Mouse (Mus musculus): Measurements from ENCODE around the gene Smarca4. TPM values are rescaled to one million over a fixed set of nuclear protein-coding genes. Genes with fewer than 3 reads are reported as not detected.

The Smarca4 gene
- polyA plus RNA-seq, 1 experiment from 2014 or later, result 143 TPM

DNA sequence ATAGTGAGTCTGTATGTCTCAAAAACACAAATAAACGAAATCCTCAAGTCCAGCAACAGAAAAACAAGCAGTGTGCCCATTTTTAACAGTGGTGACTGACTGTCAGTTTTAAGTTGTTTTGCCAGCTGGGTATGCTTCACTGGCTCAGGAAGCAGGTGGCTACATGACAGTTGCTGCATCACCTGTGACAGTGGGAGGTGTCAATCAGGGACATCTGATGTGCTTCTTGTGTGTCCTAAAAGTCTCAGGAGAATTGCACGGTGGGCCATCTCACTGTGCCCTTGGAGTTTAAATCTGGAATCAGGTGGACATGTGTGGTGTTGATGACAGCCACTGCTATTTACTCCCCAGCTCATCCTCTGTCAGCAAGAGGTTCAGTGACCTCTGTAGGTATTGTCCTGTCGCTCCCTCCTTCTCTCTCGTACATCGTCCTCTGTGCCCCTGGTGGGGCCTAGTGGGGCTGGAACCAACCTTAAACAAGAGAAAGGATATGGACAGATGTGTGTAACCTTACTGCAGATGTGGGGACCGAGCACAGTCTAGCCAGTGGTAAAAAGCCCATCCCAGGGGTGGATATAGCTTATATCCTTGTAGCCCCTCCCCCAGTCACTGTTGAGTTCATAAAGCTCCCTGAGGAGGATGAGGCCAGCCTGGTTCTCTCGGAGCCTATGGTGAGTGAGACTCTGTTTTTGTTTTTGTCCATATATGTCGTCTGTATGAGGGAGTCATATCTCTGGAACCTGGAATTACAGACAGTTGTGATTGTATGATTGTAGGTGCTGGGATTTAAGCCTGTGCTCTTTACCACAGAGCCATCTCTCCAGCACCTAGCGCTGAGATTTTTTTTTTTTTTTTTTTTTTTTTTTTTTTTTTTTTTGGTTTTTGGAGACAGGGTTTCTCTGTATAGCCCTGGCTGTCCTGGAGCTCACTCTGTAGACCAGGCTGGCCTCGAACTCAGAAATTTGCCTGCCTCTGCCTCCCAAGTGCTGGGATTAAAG, 9.7 kb downstream of the Smarca4 start:
- Histone ChIP-seq H3K36me3 (ENCODE audit: control insufficient read depth, insufficient read depth, low read length) (no peaks in the 10 kb centered on the region; the same call in 1 of the 2 replicates), H3K27ac (replicated peaks; ENCODE audit: low read depth, low read length) (no peak overlapping the region), H3K9ac (ENCODE audit: low read length) (no peak overlapping the region), H3K4me1 (ENCODE audit: control insufficient read depth, insufficient read depth, low read length) (no peaks in the 10 kb centered on the region), H3K9me3 (ENCODE audit: control insufficient read depth, low read length) (no peaks in the 10 kb centered on the region), H3K27me3 (ENCODE audit: control insufficient read depth, insufficient read depth, low read length) (no peaks in the 10 kb centered on the region), H3K4me2 (ENCODE audit: low read depth, severe bottlenecking) (no peak overlapping the region), H3K4me3 (ENCODE audit: low read depth, low read length) (no peak overlapping the region)
- DNase-seq (ENCODE audit: low spot score) (no peak), ATAC-seq (ENCODE audit: insufficient number of reproducible peaks, low FRiP score, low TSS enrichment, low read depth) (no peak)
- 92% methylated on average over 9 of the region's 10 CpGs for WGBS

DNA sequence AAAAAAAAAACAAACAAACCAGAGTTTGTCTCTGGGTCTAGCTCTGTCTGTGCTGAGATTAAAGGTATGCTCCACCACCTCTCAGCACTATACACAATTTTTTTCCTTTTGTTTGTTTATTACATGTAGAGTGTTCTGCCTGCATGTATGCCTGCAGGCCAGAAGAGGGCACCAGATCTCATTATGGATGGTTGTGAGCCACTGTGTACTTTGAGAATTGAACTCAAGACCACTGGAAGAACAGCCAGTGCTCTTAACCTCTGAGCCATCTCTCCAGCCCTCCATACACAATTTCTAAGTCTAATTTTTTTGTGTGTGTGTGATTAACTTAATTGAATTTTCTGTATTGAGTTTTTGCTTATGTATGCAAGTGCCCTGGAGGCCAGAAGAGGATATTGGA, 10.6 kb downstream of the Smarca4 start:
- H3K4me2 ChIP-seq (ENCODE audit: low read depth, severe bottlenecking), result no peak overlapping the region
- no peak overlapping the region for H3K9ac ChIP-seq (ENCODE audit: low read length)
- DNase-seq (ENCODE audit: low spot score) (no peak), ATAC-seq (ENCODE audit: insufficient number of reproducible peaks, low FRiP score, low TSS enrichment, low read depth) (no peak)
- H3K4me1 ChIP-seq (ENCODE audit: control insufficient read depth, insufficient read depth, low read length), result no peaks in the 10 kb centered on the region
- H3K27me3 ChIP-seq (ENCODE audit: control insufficient read depth, insufficient read depth, low read length), result no peaks in the 10 kb centered on the region
- no peak overlapping the region for H3K27ac ChIP-seq (replicated peaks; ENCODE audit: low read depth, low read length)
- H3K36me3 ChIP-seq (ENCODE audit: control insufficient read depth, insufficient read depth, low read length), result no peaks in the 10 kb centered on the region; the same call in 1 of the 2 replicates
- H3K4me3 ChIP-seq (ENCODE audit: low read depth, low read length), result no peak overlapping the region
- H3K9me3 ChIP-seq (ENCODE audit: control insufficient read depth, low read length), result no peaks in the 10 kb centered on the region

DNA sequence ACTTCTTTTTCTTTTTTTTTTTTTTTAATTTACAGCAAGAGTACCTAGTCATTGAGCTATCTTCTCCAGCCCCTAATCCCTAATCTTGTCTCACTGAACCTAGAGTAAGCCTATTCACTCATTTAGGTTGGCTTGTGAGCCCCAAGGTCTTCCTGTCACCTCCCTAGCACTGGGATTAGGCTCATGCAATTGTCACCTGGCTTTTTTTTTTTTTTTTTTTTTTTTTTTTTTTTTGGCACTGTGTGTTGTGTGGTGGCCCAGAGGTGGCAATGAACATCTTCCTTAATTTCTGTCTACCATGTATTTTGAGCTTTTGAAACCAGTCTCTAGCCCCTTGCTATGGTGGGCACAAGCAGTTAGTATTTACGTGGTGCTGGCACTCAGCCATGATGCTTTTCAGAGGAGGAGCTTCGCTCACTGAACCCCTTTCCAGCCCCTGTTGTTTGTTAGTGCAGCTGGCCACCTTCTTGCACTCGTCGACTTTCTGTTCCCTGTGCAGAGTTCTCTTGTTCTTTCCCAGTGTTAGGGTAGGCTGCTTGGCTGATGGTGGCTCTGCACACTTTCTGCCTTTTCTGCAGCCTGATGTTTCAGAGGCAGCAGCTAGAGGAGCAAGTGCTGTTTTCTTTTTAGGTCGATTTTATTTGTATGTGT, 11.3 kb downstream of the Smarca4 start:
- no peak overlapping the region for H3K4me3 ChIP-seq (ENCODE audit: low read depth, low read length)
- DNase-seq (ENCODE audit: low spot score) (no peak), ATAC-seq (ENCODE audit: insufficient number of reproducible peaks, low FRiP score, low TSS enrichment, low read depth) (no peak)
- 96% methylated on average over 5 of the region's 5 CpGs for WGBS
- H3K27me3 ChIP-seq (ENCODE audit: control insufficient read depth, insufficient read depth, low read length), result no peaks in the 10 kb centered on the region
- H3K36me3 ChIP-seq (ENCODE audit: control insufficient read depth, insufficient read depth, low read length), result no peaks in the 10 kb centered on the region; the same call in 1 of the 2 replicates
- H3K27ac ChIP-seq (replicated peaks; ENCODE audit: low read depth, low read length), result no peak overlapping the region
- H3K4me1 ChIP-seq (ENCODE audit: control insufficient read depth, insufficient read depth, low read length), result no peaks in the 10 kb centered on the region
- H3K9ac ChIP-seq (ENCODE audit: low read length), result no peak overlapping the region
- no peaks in the 10 kb centered on the region for H3K9me3 ChIP-seq (ENCODE audit: control insufficient read depth, low read length)
- no peak overlapping the region for H3K4me2 ChIP-seq (ENCODE audit: low read depth, severe bottlenecking)

DNA sequence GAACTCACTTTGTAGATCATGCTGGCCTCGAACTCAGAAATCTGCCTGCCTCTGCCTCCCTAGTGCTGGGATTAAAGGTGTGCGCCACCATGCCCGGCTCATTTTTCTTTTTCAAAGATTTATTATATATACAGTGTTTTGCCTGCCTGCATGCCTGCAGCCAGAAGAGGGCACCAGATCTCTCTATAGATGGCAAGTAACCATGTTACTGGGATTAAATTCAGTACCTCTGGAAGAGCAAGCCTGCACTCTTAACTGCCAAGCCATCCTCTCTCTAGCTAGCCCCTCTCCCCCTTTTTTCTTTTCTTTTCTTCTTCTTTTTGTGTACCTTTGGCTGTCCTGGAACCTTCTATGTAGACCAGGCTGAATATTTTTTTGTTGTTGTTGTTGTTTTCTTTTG, 14.7 kb downstream of the Smarca4 start:
- Histone ChIP-seq H3K27ac (replicated peaks; ENCODE audit: low read depth, low read length) (no peak overlapping the region), H3K4me2 (ENCODE audit: low read depth, severe bottlenecking) (no peak overlapping the region), H3K4me1 (ENCODE audit: control insufficient read depth, insufficient read depth, low read length) (no peaks in the 10 kb centered on the region), H3K27me3 (ENCODE audit: control insufficient read depth, insufficient read depth, low read length) (no peaks in the 10 kb centered on the region), H3K9ac (ENCODE audit: low read length) (no peak overlapping the region), H3K9me3 (ENCODE audit: control insufficient read depth, low read length) (no peaks in the 10 kb centered on the region), H3K4me3 (ENCODE audit: low read depth, low read length) (no peak overlapping the region), H3K36me3 (ENCODE audit: control insufficient read depth, insufficient read depth, low read length) (peaks cover 7% of the 10 kb centered on the region)
- WGBS, result 78% methylated on average over 3 of the region's 3 CpGs
- no peak for DNase-seq (ENCODE audit: low spot score)
- ATAC-seq (ENCODE audit: insufficient number of reproducible peaks, low FRiP score, low TSS enrichment, low read depth), result no peak

DNA sequence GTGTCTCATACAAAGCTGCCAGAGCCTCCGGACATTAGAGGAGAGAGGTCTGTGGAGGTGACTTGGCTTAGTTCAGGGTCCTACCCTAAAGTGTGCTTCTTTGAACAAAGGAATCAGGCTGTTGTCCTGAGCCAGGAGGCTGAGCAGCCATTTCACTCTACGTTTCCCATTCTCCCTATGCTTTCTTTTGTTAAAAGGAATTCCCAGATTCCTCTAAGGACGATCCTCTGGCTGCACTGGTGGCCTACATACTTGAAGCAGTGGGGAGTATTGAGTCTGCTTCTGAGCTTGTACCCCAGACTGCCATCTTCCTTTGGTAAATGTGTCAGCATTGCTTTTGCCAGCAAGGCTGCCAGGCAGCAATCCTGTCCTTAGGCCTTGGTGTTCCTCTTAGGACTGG, 17.1 kb downstream of the Smarca4 start:
- H3K36me3 ChIP-seq (ENCODE audit: control insufficient read depth, insufficient read depth, low read length), result peaks cover 30% of the 10 kb centered on the region
- H3K9me3 ChIP-seq (ENCODE audit: control insufficient read depth, low read length), result no peaks in the 10 kb centered on the region
- ATAC-seq (ENCODE audit: insufficient number of reproducible peaks, low FRiP score, low TSS enrichment, low read depth) (no peak), DNase-seq (ENCODE audit: low spot score) (no peak)
- no peak overlapping the region for H3K9ac ChIP-seq (ENCODE audit: low read length)
- no peak overlapping the region for H3K27ac ChIP-seq (replicated peaks; ENCODE audit: low read depth, low read length)
- no peaks in the 10 kb centered on the region for H3K27me3 ChIP-seq (ENCODE audit: control insufficient read depth, insufficient read depth, low read length)
- no peak overlapping the region for H3K4me3 ChIP-seq (ENCODE audit: low read depth, low read length)
- H3K4me1 ChIP-seq (ENCODE audit: control insufficient read depth, insufficient read depth, low read length), result no peaks in the 10 kb centered on the region
- H3K4me2 ChIP-seq (ENCODE audit: low read depth, severe bottlenecking), result no peak overlapping the region
- 86% methylated on average over 3 of the region's 3 CpGs for WGBS

DNA sequence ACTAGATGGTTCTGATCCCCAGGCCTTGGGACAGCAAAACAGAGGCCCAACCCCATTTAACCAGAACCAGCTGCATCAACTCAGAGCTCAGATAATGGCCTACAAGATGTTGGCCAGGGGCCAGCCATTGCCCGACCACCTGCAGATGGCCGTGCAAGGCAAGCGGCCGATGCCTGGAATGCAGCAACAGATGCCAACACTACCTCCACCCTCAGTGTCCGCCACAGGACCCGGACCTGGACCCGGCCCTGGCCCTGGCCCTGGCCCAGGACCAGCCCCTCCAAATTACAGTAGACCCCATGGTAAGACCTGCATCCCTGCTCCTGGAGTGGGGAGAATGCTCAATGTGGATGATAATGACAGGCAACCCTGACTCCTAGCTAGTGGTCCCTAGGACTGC, 19.7 kb downstream of the Smarca4 start:
- Histone ChIP-seq H3K4me2 (ENCODE audit: low read depth, severe bottlenecking) (no peak overlapping the region), H3K36me3 (ENCODE audit: control insufficient read depth, insufficient read depth, low read length) (peaks cover 45% of the 10 kb centered on the region), H3K4me3 (ENCODE audit: low read depth, low read length) (no peak overlapping the region), H3K27me3 (ENCODE audit: control insufficient read depth, insufficient read depth, low read length) (no peaks in the 10 kb centered on the region), H3K9me3 (ENCODE audit: control insufficient read depth, low read length) (no peaks in the 10 kb centered on the region), H3K27ac (replicated peaks; ENCODE audit: low read depth, low read length) (no peak overlapping the region), H3K9ac (ENCODE audit: low read length) (no peak overlapping the region), H3K4me1 (ENCODE audit: control insufficient read depth, insufficient read depth, low read length) (no peaks in the 10 kb centered on the region)
- no peak for ATAC-seq (ENCODE audit: insufficient number of reproducible peaks, low FRiP score, low TSS enrichment, low read depth)
- 80% methylated on average over 7 of the region's 7 CpGs for WGBS
- DNase-seq (ENCODE audit: low spot score), result no peak

DNA sequence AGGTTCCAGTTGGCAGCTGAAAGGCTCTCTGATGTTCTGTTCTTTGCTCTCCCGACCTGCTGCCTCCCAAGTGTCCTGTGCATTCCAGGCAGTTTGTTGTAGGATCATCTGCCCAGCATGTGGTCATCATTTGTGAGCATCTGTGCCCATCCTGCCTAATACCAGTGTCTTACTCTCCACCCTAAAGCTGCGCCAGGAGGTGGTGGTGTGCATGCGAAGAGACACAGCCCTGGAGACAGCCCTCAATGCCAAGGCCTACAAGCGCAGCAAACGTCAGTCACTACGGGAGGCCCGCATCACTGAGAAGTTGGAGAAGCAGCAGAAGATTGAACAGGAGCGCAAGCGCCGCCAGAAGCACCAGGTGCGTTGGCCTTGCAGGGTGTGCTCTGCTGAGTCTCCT, 23.1 kb downstream of the Smarca4 start:
- no peak overlapping the region for H3K4me2 ChIP-seq (ENCODE audit: low read depth, severe bottlenecking)
- H3K27ac ChIP-seq (replicated peaks; ENCODE audit: low read depth, low read length), result no peak overlapping the region
- ATAC-seq (ENCODE audit: insufficient number of reproducible peaks, low FRiP score, low TSS enrichment, low read depth), result no peak
- peaks cover 72% of the 10 kb centered on the region for H3K36me3 ChIP-seq (ENCODE audit: control insufficient read depth, insufficient read depth, low read length)
- H3K9ac ChIP-seq (ENCODE audit: low read length), result no peak overlapping the region
- H3K4me1 ChIP-seq (ENCODE audit: control insufficient read depth, insufficient read depth, low read length), result no peaks in the 10 kb centered on the region
- H3K4me3 ChIP-seq (ENCODE audit: low read depth, low read length), result no peak overlapping the region
- H3K27me3 ChIP-seq (ENCODE audit: control insufficient read depth, insufficient read depth, low read length), result no peaks in the 10 kb centered on the region
- 97% methylated on average over 11 of the region's 11 CpGs for WGBS
- DNase-seq (ENCODE audit: low spot score), result no peak
- no peaks in the 10 kb centered on the region for H3K9me3 ChIP-seq (ENCODE audit: control insufficient read depth, low read length)

DNA sequence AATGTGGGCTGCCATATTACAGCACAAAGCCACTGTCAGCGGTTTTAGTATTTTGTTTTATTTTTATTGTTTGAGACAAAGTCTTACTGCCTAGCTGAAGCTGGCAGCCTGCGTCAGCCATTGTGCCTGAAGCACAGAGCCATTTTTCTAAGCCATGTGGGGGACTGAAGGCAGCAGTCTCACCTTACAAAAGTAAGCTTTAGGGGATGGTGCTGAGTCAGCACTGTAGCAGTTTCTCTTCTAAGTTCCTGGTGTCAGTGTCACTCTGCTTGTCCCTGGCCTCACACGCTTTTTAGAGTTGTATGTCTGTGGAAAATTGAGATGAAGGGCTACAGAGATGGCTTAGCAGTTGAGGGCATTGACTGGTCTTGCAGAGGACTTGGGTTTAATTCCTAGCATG, 30.4 kb downstream of the Smarca4 start:
- H3K36me3 ChIP-seq (ENCODE audit: control insufficient read depth, insufficient read depth, low read length), result peaks cover 49% of the 10 kb centered on the region
- DNase-seq (ENCODE audit: low spot score) (no peak), ATAC-seq (ENCODE audit: insufficient number of reproducible peaks, low FRiP score, low TSS enrichment, low read depth) (no peak)
- no peaks in the 10 kb centered on the region for H3K4me1 ChIP-seq (ENCODE audit: control insufficient read depth, insufficient read depth, low read length)
- H3K4me2 ChIP-seq (ENCODE audit: low read depth, severe bottlenecking), result no peak overlapping the region
- no peaks in the 10 kb centered on the region for H3K27me3 ChIP-seq (ENCODE audit: control insufficient read depth, insufficient read depth, low read length)
- no peaks in the 10 kb centered on the region for H3K9me3 ChIP-seq (ENCODE audit: control insufficient read depth, low read length)
- no peak overlapping the region for H3K9ac ChIP-seq (ENCODE audit: low read length)
- no peak overlapping the region for H3K4me3 ChIP-seq (ENCODE audit: low read depth, low read length)
- no peak overlapping the region for H3K27ac ChIP-seq (replicated peaks; ENCODE audit: low read depth, low read length)
- WGBS, result 97% methylated on average over 3 of the region's 3 CpGs
